Mouse (Mus musculus) hindbrain, embryonic 11.5 days (tissue): Measurements from ENCODE around the gene Zfhx3. TPM values are rescaled to one million over a fixed set of nuclear protein-coding genes. Genes with fewer than 3 reads are reported as not detected.

Source experiments
- ATAC-seq: fragments of 200-750 bp; cut with Nextera tagmentation; 2 replicates; pipeline ENCODE4 v1.8.0; 2017; ENCODE audit warnings: mild to moderate bottlenecking, moderate TSS enrichment, moderate library complexity; ENCODE audit not compliant: low FRiP score
- DNase-seq: peaks from one replicate; pipeline ENCODE4 v3.0.0-alpha.2; 2015; ENCODE audit warnings: low spot score
- H3K27ac ChIP-seq: fragments of 300-500 bp; sonication (generic); 2 replicates; pipeline ENCODE4 v1.5.1; 2014; ENCODE audit warnings: mild to moderate bottlenecking, low read depth, low read length
- H3K27me3 ChIP-seq: fragments of 300-500 bp; sonication (generic); 2 replicates; pipeline ENCODE4 v1.6.1; 2014; ENCODE audit warnings: mild to moderate bottlenecking, low read length, moderate library complexity, mixed read lengths; ENCODE audit not compliant: control insufficient read depth, insufficient read depth
- H3K36me3 ChIP-seq: fragments of 300-500 bp; sonication (generic); 2 replicates; pipeline ENCODE4 v1.6.1; 2014; ENCODE audit warnings: mild to moderate bottlenecking, low read length, moderate library complexity, mixed read lengths; ENCODE audit not compliant: control insufficient read depth, insufficient read depth
- H3K4me1 ChIP-seq: fragments of 300-500 bp; sonication (generic); replicated peaks from 2 replicates; pipeline ENCODE4 v1.6.1; 2014; ENCODE audit warnings: low read length, mixed read lengths; ENCODE audit not compliant: control insufficient read depth, insufficient read depth
- H3K4me2 ChIP-seq: fragments of 300-500 bp; sonication (generic); replicated peaks from 2 replicates; pipeline ENCODE4 v1.6.1; 2014; ENCODE audit warnings: mild to moderate bottlenecking, low read depth, low read length
- H3K4me3 ChIP-seq: fragments of 300-500 bp; sonication (generic); 2 replicates; pipeline ENCODE4 v1.5.1; 2014; ENCODE audit warnings: low read depth, low read length
- H3K9ac ChIP-seq: fragments of 300-500 bp; sonication (generic); 2 replicates; pipeline ENCODE4 v1.6.1; 2014; ENCODE audit warnings: low read depth, low read length
- H3K9me3 ChIP-seq: fragments of 300-500 bp; sonication (generic); 2 replicates; pipeline ENCODE4 v1.6.1; 2016; ENCODE audit warnings: low read length; ENCODE audit not compliant: control insufficient read depth
- WGBS: fragments of 180-500 bp; shearing (Covaris S2); extraction: QIAGEN DNeasy Blood & Tissue Kit; methylation state at CpG from one replicate; pipeline ENCODE4 v1.1.7; 2014; 5-methylcytosine and 5-hydroxymethylcytosine counted together
- polyA plus RNA-seq: library from polyadenylated mRNA; unstranded; fragments of >200 nt; fragmentation: Nextera tagmentation; extraction: Ambion mirVana; gene quantifications from 2 replicates; pipeline ENCODE4 v1.2.1, GENCODE M21; 2014

The Zfhx3 gene
- polyA plus RNA-seq, 1 experiment from 2014 or later: 47.1 TPM

GRCm38 (mm10) chr8:108061972-108062371, 119.5 kb downstream of the Zfhx3 start:
- no peaks in the 10 kb centered on the region for H3K36me3 ChIP-seq
- H3K4me1 ChIP-seq: no peaks in the 10 kb centered on the region
- H3K4me3 ChIP-seq: no peak overlapping the region
- no peaks in the 10 kb centered on the region for H3K9me3 ChIP-seq
- no peaks in the 10 kb centered on the region for H3K27me3 ChIP-seq
- 76% methylated on average over 12 of the region's 12 CpGs for WGBS
- H3K4me2 ChIP-seq: no peak overlapping the region
- H3K27ac ChIP-seq: no peak overlapping the region
- DNase-seq (no peak), ATAC-seq (no peak)
- H3K9ac ChIP-seq: no peak overlapping the region

- Histone ChIP-seq H3K9ac (no peak overlapping the region), H3K36me3 (no peaks in the 10 kb centered on the region), H3K9me3 (no peaks in the 10 kb centered on the region), H3K4me2 (no peak overlapping the region), H3K4me3 (no peak overlapping the region), H3K4me1 (no peaks in the 10 kb centered on the region), H3K27me3 (no peaks in the 10 kb centered on the region), H3K27ac (no peak overlapping the region)
- 83% methylated on average over 6 of the region's 6 CpGs for WGBS
- DNase-seq: no peak
- ATAC-seq: no peak
These were observed 124.7 kb downstream of the Zfhx3 start for GRCm38 (mm10) chr8:108067111-108067510.

GRCm38 (mm10) chr8:108068195-108068594, 125.8 kb downstream of the Zfhx3 start:
- peak; percentile 21 for DNase-seq
- no peak overlapping the region for H3K4me3 ChIP-seq

GRCm38 (mm10) chr8:108070438-108070837, 128.0 kb downstream of the Zfhx3 start:
- Histone ChIP-seq H3K36me3 (no peaks in the 10 kb centered on the region), H3K4me3 (no peak overlapping the region), H3K4me2 (no peak overlapping the region), H3K27ac (no peak overlapping the region), H3K27me3 (no peaks in the 10 kb centered on the region), H3K9ac (no peak overlapping the region), H3K4me1 (no peaks in the 10 kb centered on the region), H3K9me3 (no peaks in the 10 kb centered on the region)
- no peak for ATAC-seq
- WGBS: 79% methylated on average over 4 of the region's 4 CpGs
- DNase-seq: no peak

More at GRCm38 (mm10) chr8:108068195-108068594, 125.8 kb downstream of the Zfhx3 start:
- Histone ChIP-seq H3K9ac (no peak overlapping the region), H3K4me1 (no peaks in the 10 kb centered on the region), H3K36me3 (no peaks in the 10 kb centered on the region), H3K27ac (no peak overlapping the region), H3K4me2 (no peak overlapping the region), H3K27me3 (no peaks in the 10 kb centered on the region), H3K9me3 (no peaks in the 10 kb centered on the region)
- no peak for ATAC-seq
- 46% methylated on average over 8 of the region's 8 CpGs for WGBS

GRCm38 (mm10) chr8:108072126-108072746, 129.8 kb downstream of the Zfhx3 start:
- 65% methylated on average over 2 of the region's 2 CpGs for WGBS
- DNase-seq: no peak

GRCm38 (mm10) chr8:108072853-108073252, 130.4 kb downstream of the Zfhx3 start:
- Histone ChIP-seq H3K4me2 (no peak overlapping the region), H3K27ac (no peak overlapping the region), H3K9me3 (no peaks in the 10 kb centered on the region), H3K4me1 (no peaks in the 10 kb centered on the region), H3K27me3 (no peaks in the 10 kb centered on the region), H3K4me3 (no peak overlapping the region), H3K9ac (no peak overlapping the region), H3K36me3 (no peaks in the 10 kb centered on the region)
- DNase-seq: no peak
- no peak for ATAC-seq
- WGBS: 94% methylated on average over 5 of the region's 5 CpGs

More at GRCm38 (mm10) chr8:108072126-108072746, 129.8 kb downstream of the Zfhx3 start:
- H3K27ac ChIP-seq: no peak overlapping the region
- no peaks in the 10 kb centered on the region for H3K27me3 ChIP-seq
- H3K9ac ChIP-seq: no peak overlapping the region
- no peak overlapping the region for H3K4me3 ChIP-seq
- no peak overlapping the region for H3K4me2 ChIP-seq
- H3K36me3 ChIP-seq: no peaks in the 10 kb centered on the region
- H3K4me1 ChIP-seq: no peaks in the 10 kb centered on the region
- ATAC-seq: no peak
- H3K9me3 ChIP-seq: no peaks in the 10 kb centered on the region

- H3K27me3 ChIP-seq: no peaks in the 10 kb centered on the region
- no peak overlapping the region for H3K4me3 ChIP-seq
- no peak overlapping the region for H3K27ac ChIP-seq
- no peak for DNase-seq
- H3K4me1 ChIP-seq: no peaks in the 10 kb centered on the region
- H3K9me3 ChIP-seq: no peaks in the 10 kb centered on the region
- 75% methylated on average over 5 of the region's 5 CpGs for WGBS
- no peaks in the 10 kb centered on the region for H3K36me3 ChIP-seq
- no peak overlapping the region for H3K9ac ChIP-seq
- no peak overlapping the region for H3K4me2 ChIP-seq
- ATAC-seq: no peak
These were observed 132.7 kb downstream of the Zfhx3 start for GRCm38 (mm10) chr8:108075176-108075575.

- Histone ChIP-seq H3K27me3 (no peaks in the 10 kb centered on the region), H3K36me3 (no peaks in the 10 kb centered on the region), H3K4me3 (no peak overlapping the region), H3K27ac (no peak overlapping the region), H3K9ac (no peak overlapping the region), H3K4me2 (no peak overlapping the region), H3K9me3 (no peaks in the 10 kb centered on the region), H3K4me1 (no peaks in the 10 kb centered on the region)
- WGBS: 90% methylated on average over 4 of the region's 4 CpGs
- no peak for ATAC-seq
- DNase-seq: no peak
These were observed 136.3 kb downstream of the Zfhx3 start for GRCm38 (mm10) chr8:108078726-108079125.

- Histone ChIP-seq H3K36me3 (no peaks in the 10 kb centered on the region), H3K9ac (no peak overlapping the region), H3K27me3 (no peaks in the 10 kb centered on the region), H3K4me1 (no peaks in the 10 kb centered on the region), H3K4me3 (no peak overlapping the region), H3K4me2 (no peak overlapping the region), H3K9me3 (no peaks in the 10 kb centered on the region), H3K27ac (no peak overlapping the region)
- no peak for ATAC-seq
- 70% methylated on average over 4 of the region's 4 CpGs for WGBS
- DNase-seq: no peak
These were observed 144.5 kb downstream of the Zfhx3 start for GRCm38 (mm10) chr8:108086913-108087312.
